In genomic region chrX:99480671-99481070, GRCm38 (mm10) we compare ENCODE assay signal across 21 mouse cellular contexts. TPM values are rescaled to one million over a fixed set of nuclear protein-coding genes. Genes with fewer than 3 reads are reported as not detected.
DNase-seq lines count a peak whose midpoint lies in the region; ATAC-seq and TF ChIP-seq lines count a peak whose summit lies in the region.
"Had no signal": no experiment of that assay in that cellular context is flagged by ENCODE, and none has a peak within 500 bp of the region (broad histone marks: within the 10 kb centered on the region; RNA-seq: fewer than 3 reads in every experiment).

No protein-coding gene starts in this region.

- DNase-seq in heart, adult 11 months: peak; percentile 79
- DNase-seq in heart, postnatal 14 days: no peak
- no peak for DNase-seq in midbrain, embryonic 14.5 days
- DNase-seq in embryo, embryonic 10 days (ENCODE audit: low spot score): no peak
- DNase-seq in heart, postnatal 4 days: no peak
- DNase-seq: adrenal gland, postnatal 36 days; cerebellum, adult 8-10 months; gastrocnemius, postnatal 10 days; heart, adult 2 months; kidney, postnatal 4 days; layer of hippocampus, postnatal 36 days; lung, adult 2 months; lung, postnatal 36 days; right cerebral cortex, postnatal 14 days; thymus, postnatal 14 days had no signal

- ATAC-seq in forebrain, embryonic 16.5 days: no peak
- no peak for ATAC-seq in midbrain, embryonic 14.5 days (ENCODE audit: low FRiP score, low TSS enrichment)

- H3K4me2 ChIP-seq in forebrain, embryonic 16.5 days (ENCODE audit: low read length): no peak overlapping the region
- H3K4me2 ChIP-seq in midbrain, embryonic 14.5 days (ENCODE audit: low read length): no peak overlapping the region
- H3K4me2 ChIP-seq: heart, embryonic 15.5 days; liver, embryonic 11.5 days; stomach, embryonic 15.5 days had no signal

- no peak for TF ChIP-seq POLR2A in cortical plate, adult 2 months (IDR thresholded peaks at IDR 0.05; ENCODE audit: extremely low read depth, insufficient read depth, low read length)

- H3K9ac ChIP-seq in forebrain, embryonic 16.5 days (replicated peaks; ENCODE audit: low read depth, low read length): no peak overlapping the region
- no peak overlapping the region for H3K9ac ChIP-seq in midbrain, embryonic 14.5 days (replicated peaks; ENCODE audit: low read length)
- H3K9ac ChIP-seq: heart, embryonic 15.5 days; stomach, embryonic 15.5 days had no signal

- TF ChIP-seq CTCF in cortical plate, adult 2 months (IDR thresholded peaks at IDR 0.05; ENCODE audit: extremely low read depth, insufficient read depth, low read length): no peak

- no peaks in the 10 kb centered on the region for H3K9me3 ChIP-seq in forebrain, embryonic 16.5 days (ENCODE audit: control insufficient read depth, low read length)
- no peaks in the 10 kb centered on the region for H3K9me3 ChIP-seq in midbrain, embryonic 14.5 days (ENCODE audit: control insufficient read depth, low read length)
- H3K9me3 ChIP-seq: heart, embryonic 15.5 days; limb, embryonic 10.5 days; stomach, embryonic 15.5 days had no signal

- WGBS in forebrain, embryonic 16.5 days: 56% methylated on average over 4 of the region's 4 CpGs
- WGBS in midbrain, embryonic 14.5 days: 68% methylated on average over 4 of the region's 4 CpGs

- H3K27me3 ChIP-seq in forebrain, embryonic 16.5 days (replicated peaks; ENCODE audit: control insufficient read depth, insufficient read depth, low read length): no peaks in the 10 kb centered on the region
- no peaks in the 10 kb centered on the region for H3K27me3 ChIP-seq in midbrain, embryonic 14.5 days (ENCODE audit: control insufficient read depth, insufficient read depth, low read length)

- intact Hi-C loops in heart, postnatal 14 days (cut with DNase I): no loop called here

- H3K27ac ChIP-seq in cortical plate, adult 2 months (ENCODE audit: insufficient read depth, low read length): 0 out of 2 replicates have a peak overlapping the region, but pooled peaks have one; percentile 3
- H3K27ac ChIP-seq in forebrain, embryonic 16.5 days (ENCODE audit: low read length): peak overlapping the region; percentile 20; the same call in 1 of the 2 replicates
- H3K27ac ChIP-seq in midbrain, embryonic 14.5 days (replicated peaks; ENCODE audit: low read depth, low read length): peak overlapping the region; percentile 91
- H3K27ac ChIP-seq: heart, adult 2 months; heart, embryonic 15.5 days; limb, embryonic 10.5 days; stomach, embryonic 15.5 days had no signal

- H3K4me1 ChIP-seq in cortical plate, adult 2 months (ENCODE audit: control insufficient read depth, insufficient read depth, low read length): peaks cover 2% of the 10 kb centered on the region
- H3K4me1 ChIP-seq in forebrain, embryonic 16.5 days (replicated peaks; ENCODE audit: control insufficient read depth, insufficient read depth, low read length): peaks cover 18% of the 10 kb centered on the region
- H3K4me1 ChIP-seq in midbrain, embryonic 14.5 days (ENCODE audit: control insufficient read depth, insufficient read depth, low read length): peaks cover 21% of the 10 kb centered on the region
- H3K4me1 ChIP-seq: heart, embryonic 15.5 days; stomach, embryonic 15.5 days had no signal

- H3K36me3 ChIP-seq in forebrain, embryonic 16.5 days (ENCODE audit: control insufficient read depth, insufficient read depth): no peaks in the 10 kb centered on the region
- no peaks in the 10 kb centered on the region for H3K36me3 ChIP-seq in midbrain, embryonic 14.5 days (ENCODE audit: control insufficient read depth, insufficient read depth, low read length)
- H3K36me3 ChIP-seq: heart, embryonic 15.5 days; limb, embryonic 10.5 days; stomach, embryonic 15.5 days had no signal

- no peak overlapping the region for H3K4me3 ChIP-seq in cortical plate, adult 2 months (ENCODE audit: insufficient read depth, low read length)
- no peak overlapping the region for H3K4me3 ChIP-seq in forebrain, embryonic 16.5 days (replicated peaks; ENCODE audit: low read length)
- H3K4me3 ChIP-seq in midbrain, embryonic 14.5 days (replicated peaks; ENCODE audit: low read depth, low read length): no peak overlapping the region
- H3K4me3 ChIP-seq: heart, adult 2 months; heart, embryonic 15.5 days; limb, embryonic 10.5 days; stomach, embryonic 15.5 days had no signal

RNA-seq across cellular contexts. Expression of gene Pja1, which starts 9.6 kb away (rescaled TPM):
- 10 to 100 TPM; 26.8 to 29.9 TPM for total RNA-seq in heart, postnatal 14 days (2021)
- polyA plus RNA-seq in cortical plate, adult 2 months (2012; rRNA removed): 196 and 208 TPM in 2 replicates
- polyA plus RNA-seq in forebrain, embryonic 16.5 days (2015; fragmentation: Nextera tagmentation; extraction: Ambion mirVana): 408 and 409 TPM in 2 replicates
- 327 and 333 TPM in 2 replicates for polyA plus RNA-seq in midbrain, embryonic 14.5 days (2014; fragmentation: Nextera tagmentation; extraction: Ambion mirVana)
- total RNA-seq in heart, postnatal 4 days (2021): 10 to 100 TPM; 37.7 to 40.0 TPM

Comparison
In these comparisons a context has a peak if more than half of its experiments do, and no peak if none do; other contexts are left out.
1. H3K27ac ChIP-seq: peak in every context shown above with its lines; median percentile 91 in midbrain, embryonic 14.5 days; 20 in forebrain, embryonic 16.5 days; 3 in cortical plate, adult 2 months.